Mouse (Mus musculus): ENCODE measurements at regions not wholly inside any gene's neighbourhood (a gene's known extent, or its start where the extent isn't known, plus 50 kb on each side); places are given as distances from the start of the nearest gene placed in this dataset.

DNA sequence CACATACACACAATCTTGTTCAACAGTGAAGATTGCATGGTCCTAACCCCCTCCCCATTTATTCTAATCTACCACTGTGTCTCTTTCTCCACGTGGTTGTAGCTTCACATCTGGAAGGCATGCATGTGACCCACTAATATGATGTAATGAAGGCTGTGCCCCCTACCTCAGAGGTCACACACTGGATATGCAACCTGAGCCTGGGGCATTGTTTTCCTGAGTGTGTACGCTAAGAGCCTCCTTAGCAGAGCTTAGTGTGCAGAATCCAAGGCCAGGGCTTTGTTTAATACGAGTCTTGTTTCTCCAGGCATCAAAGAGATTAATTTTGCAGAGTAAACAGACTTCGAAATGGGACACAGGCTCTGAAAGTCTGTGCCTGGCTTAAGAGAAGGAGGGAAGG, 68.0 kb upstream of the Tnrc6c start:
- WGBS: 76% methylated on average over 4 of the region's 4 CpGs
- no peak overlapping the region for H3K4me3 ChIP-seq (ENCODE audit: extremely low read depth, insufficient read depth, insufficient read length)
- H3K27ac ChIP-seq (ENCODE audit: insufficient read depth, low read length): no peak overlapping the region
- DNase-seq (ENCODE audit: low read depth in 1 of 2, low spot score in 2 of 2): no peak
- no peaks in the 10 kb centered on the region for H3K4me1 ChIP-seq (ENCODE audit: control insufficient read depth, insufficient read depth, insufficient read length)
- no peaks in the 10 kb centered on the region for H3K27me3 ChIP-seq (ENCODE audit: control insufficient read depth, insufficient read depth, low read length)
- H3K36me3 ChIP-seq (ENCODE audit: control insufficient read depth, insufficient read depth, low read length): no peaks in the 10 kb centered on the region
- TF ChIP-seq POLR2A (IDR thresholded peaks at IDR 0.05; ENCODE audit: low read depth, low read length) (no peak), CTCF (IDR thresholded peaks at IDR 0.05; ENCODE audit: extremely low read depth, insufficient read depth, insufficient read length, insufficient replicate concordance) (no peak)

DNA sequence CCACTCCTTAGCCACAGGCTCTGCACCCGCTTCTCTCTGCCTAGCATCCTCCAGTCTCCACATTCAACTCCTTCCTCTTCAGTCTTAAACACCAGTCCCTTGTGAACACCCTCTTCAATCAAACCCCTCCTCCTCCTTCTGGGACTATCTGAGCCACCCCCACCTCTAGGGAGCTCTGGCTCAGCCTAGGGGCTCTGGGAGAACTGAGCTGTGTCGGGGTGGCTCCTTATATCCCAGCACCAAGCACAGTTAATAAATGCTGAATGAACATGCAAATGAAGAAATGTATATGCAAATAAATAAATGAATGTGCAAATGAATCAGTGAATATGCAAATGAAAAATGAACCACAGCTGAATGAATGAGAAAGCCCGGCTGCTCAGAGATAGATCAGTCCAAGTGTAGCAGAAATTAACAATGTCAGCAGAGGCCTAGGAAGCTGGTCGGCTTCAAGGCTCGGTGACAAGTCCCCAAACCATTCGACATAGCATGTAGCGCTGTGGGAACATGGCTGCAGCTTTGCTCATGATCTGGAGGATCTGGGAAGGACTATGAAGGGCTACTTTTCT, 67.1 kb upstream of the Tnrc6c start:
- H3K27me3 ChIP-seq (ENCODE audit: control insufficient read depth, insufficient read depth, low read length): no peaks in the 10 kb centered on the region
- H3K4me3 ChIP-seq (ENCODE audit: extremely low read depth, insufficient read depth, insufficient read length): no peak overlapping the region
- TF ChIP-seq POLR2A (IDR thresholded peaks at IDR 0.05; ENCODE audit: low read depth, low read length) (no peak), CTCF (IDR thresholded peaks at IDR 0.05; ENCODE audit: extremely low read depth, insufficient read depth, insufficient read length, insufficient replicate concordance) (no peak)
- H3K36me3 ChIP-seq (ENCODE audit: control insufficient read depth, insufficient read depth, low read length): no peaks in the 10 kb centered on the region
- H3K27ac ChIP-seq (ENCODE audit: insufficient read depth, low read length): no peak overlapping the region
- 87% methylated on average over 7 of the region's 7 CpGs for WGBS
- no peak for DNase-seq (ENCODE audit: low read depth in 1 of 2, low spot score in 2 of 2)
- no peaks in the 10 kb centered on the region for H3K4me1 ChIP-seq (ENCODE audit: control insufficient read depth, insufficient read depth, insufficient read length)

GRCm38 (mm10) chr11:117589006-117589405, 65.1 kb upstream of the Tnrc6c start:
- H3K4me3 ChIP-seq (ENCODE audit: extremely low read depth, insufficient read depth, insufficient read length): no peak overlapping the region
- no peak overlapping the region for H3K27ac ChIP-seq (ENCODE audit: insufficient read depth, low read length)
- TF ChIP-seq POLR2A (IDR thresholded peaks at IDR 0.05; ENCODE audit: low read depth, low read length) (no peak), CTCF (IDR thresholded peaks at IDR 0.05; ENCODE audit: extremely low read depth, insufficient read depth, insufficient read length, insufficient replicate concordance) (no peak)
- H3K27me3 ChIP-seq (ENCODE audit: control insufficient read depth, insufficient read depth, low read length): no peaks in the 10 kb centered on the region
- no peaks in the 10 kb centered on the region for H3K36me3 ChIP-seq (ENCODE audit: control insufficient read depth, insufficient read depth, low read length)
- DNase-seq (ENCODE audit: low read depth in 1 of 2, low spot score in 2 of 2): no peak
- 95% methylated on average over 8 of the region's 8 CpGs for WGBS
- no peaks in the 10 kb centered on the region for H3K4me1 ChIP-seq (ENCODE audit: control insufficient read depth, insufficient read depth, insufficient read length)

- WGBS: 93% methylated on average over 14 of the region's 14 CpGs
- H3K27me3 ChIP-seq (ENCODE audit: control insufficient read depth, insufficient read depth, low read length): no peaks in the 10 kb centered on the region
- no peaks in the 10 kb centered on the region for H3K36me3 ChIP-seq (ENCODE audit: control insufficient read depth, insufficient read depth, low read length)
- no peak for DNase-seq (ENCODE audit: low read depth in 1 of 2, low spot score in 2 of 2)
- no peaks in the 10 kb centered on the region for H3K4me1 ChIP-seq (ENCODE audit: control insufficient read depth, insufficient read depth, insufficient read length)
- no peak overlapping the region for H3K27ac ChIP-seq (ENCODE audit: insufficient read depth, low read length)
- no peak overlapping the region for H3K4me3 ChIP-seq (ENCODE audit: extremely low read depth, insufficient read depth, insufficient read length)
- TF ChIP-seq CTCF (IDR thresholded peaks at IDR 0.05; ENCODE audit: extremely low read depth, insufficient read depth, insufficient read length, insufficient replicate concordance) (no peak), POLR2A (IDR thresholded peaks at IDR 0.05; ENCODE audit: low read depth, low read length) (no peak)
These were observed 64.7 kb upstream of the Tnrc6c start for GRCm38 (mm10) chr11:117589422-117589821.

DNA sequence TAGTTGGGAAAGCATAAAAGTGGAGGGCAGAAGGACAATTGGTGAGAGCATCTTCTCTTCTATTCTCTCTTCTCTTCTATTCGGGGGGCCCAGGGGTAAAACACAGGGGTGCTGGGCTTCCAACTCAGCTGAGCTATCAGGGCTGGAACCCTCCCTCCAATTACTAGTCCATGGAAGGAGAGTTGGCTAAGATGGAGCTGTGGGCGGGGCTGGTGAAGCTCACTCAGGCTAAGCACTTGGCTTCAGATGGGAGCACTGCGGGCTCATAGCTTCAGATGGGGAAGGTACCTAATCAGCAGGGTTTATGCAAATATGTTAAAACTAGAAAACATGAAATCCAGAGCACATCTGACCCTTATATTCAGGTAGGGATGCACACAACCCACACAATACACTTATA, 61.5 kb upstream of the Tnrc6c start:
- H3K27ac ChIP-seq (ENCODE audit: insufficient read depth, low read length): no peak overlapping the region
- DNase-seq (ENCODE audit: low read depth in 1 of 2, low spot score in 2 of 2): no peak
- WGBS: 66% methylated on average over 3 of the region's 3 CpGs
- no peak overlapping the region for H3K4me3 ChIP-seq (ENCODE audit: extremely low read depth, insufficient read depth, insufficient read length)
- H3K36me3 ChIP-seq (ENCODE audit: control insufficient read depth, insufficient read depth, low read length): no peaks in the 10 kb centered on the region
- H3K4me1 ChIP-seq (ENCODE audit: control insufficient read depth, insufficient read depth, insufficient read length): no peaks in the 10 kb centered on the region
- TF ChIP-seq POLR2A (IDR thresholded peaks at IDR 0.05; ENCODE audit: low read depth, low read length) (no peak), CTCF (IDR thresholded peaks at IDR 0.05; ENCODE audit: extremely low read depth, insufficient read depth, insufficient read length, insufficient replicate concordance) (no peak)
- no peaks in the 10 kb centered on the region for H3K27me3 ChIP-seq (ENCODE audit: control insufficient read depth, insufficient read depth, low read length)

GRCm38 (mm10) chr11:117596201-117596600, 57.9 kb upstream of the Tnrc6c start:
- H3K27me3 ChIP-seq (ENCODE audit: control insufficient read depth, insufficient read depth, low read length): no peaks in the 10 kb centered on the region
- H3K36me3 ChIP-seq (ENCODE audit: control insufficient read depth, insufficient read depth, low read length): no peaks in the 10 kb centered on the region
- TF ChIP-seq CTCF (IDR thresholded peaks at IDR 0.05; ENCODE audit: extremely low read depth, insufficient read depth, insufficient read length, insufficient replicate concordance) (no peak), POLR2A (IDR thresholded peaks at IDR 0.05; ENCODE audit: low read depth, low read length) (no peak)
- H3K4me1 ChIP-seq (ENCODE audit: control insufficient read depth, insufficient read depth, insufficient read length): peaks cover 5% of the 10 kb centered on the region; the same call in 1 of the 2 replicates
- DNase-seq (ENCODE audit: low read depth in 1 of 2, low spot score in 2 of 2): no peak
- no peak overlapping the region for H3K27ac ChIP-seq (ENCODE audit: insufficient read depth, low read length)
- 47% methylated on average over 6 of the region's 6 CpGs for WGBS
- H3K4me3 ChIP-seq (ENCODE audit: extremely low read depth, insufficient read depth, insufficient read length): no peak overlapping the region

- Histone ChIP-seq H3K4me1 (ENCODE audit: control insufficient read depth, insufficient read depth, insufficient read length) (peaks cover 5% of the 10 kb centered on the region; the same call in 1 of the 2 replicates), H3K4me3 (ENCODE audit: extremely low read depth, insufficient read depth, insufficient read length) (no peak overlapping the region), H3K27ac (ENCODE audit: insufficient read depth, low read length) (no peak overlapping the region), H3K27me3 (ENCODE audit: control insufficient read depth, insufficient read depth, low read length) (no peaks in the 10 kb centered on the region), H3K36me3 (ENCODE audit: control insufficient read depth, insufficient read depth, low read length) (no peaks in the 10 kb centered on the region)
- no peak for TF ChIP-seq CTCF (IDR thresholded peaks at IDR 0.05; ENCODE audit: extremely low read depth, insufficient read depth, insufficient read length, insufficient replicate concordance)
- TF ChIP-seq POLR2A (IDR thresholded peaks at IDR 0.05; ENCODE audit: low read depth, low read length): no peak
- WGBS: 85% methylated on average over 5 of the region's 5 CpGs
- no peak for DNase-seq (ENCODE audit: low read depth in 1 of 2, low spot score in 2 of 2)
These were observed 56.3 kb upstream of the Tnrc6c start for GRCm38 (mm10) chr11:117597754-117598153.

Data from spleen, adult 2 months (tissue).